Mouse (Mus musculus) hindbrain, embryonic 12.5 days (tissue): Measurements from ENCODE around the gene Ptprj. TPM values are rescaled to one million over a fixed set of nuclear protein-coding genes. Genes with fewer than 3 reads are reported as not detected.

Experiments used
- ATAC-seq: fragments of 200-750 bp; cut with Nextera tagmentation; 2 replicates; pipeline ENCODE4 v1.8.0; 2017; ENCODE audit warnings: moderate TSS enrichment; ENCODE audit not compliant: low FRiP score
- H3K27ac ChIP-seq: fragments of 300-500 bp; sonication (generic); 2 replicates; pipeline ENCODE4 v1.5.1; 2016; ENCODE audit warnings: mild to moderate bottlenecking
- H3K27me3 ChIP-seq: fragments of 300-500 bp; sonication (generic); 2 replicates; pipeline ENCODE4 v1.6.1; 2016; ENCODE audit warnings: mild to moderate bottlenecking
- H3K36me3 ChIP-seq: fragments of 300-500 bp; sonication (generic); 2 replicates; pipeline ENCODE4 v1.6.1; 2016; ENCODE audit warnings: mild to moderate bottlenecking
- H3K4me1 ChIP-seq: fragments of 300-500 bp; sonication (generic); 2 replicates; pipeline ENCODE4 v1.6.1; 2016
- H3K4me2 ChIP-seq: fragments of 300-500 bp; sonication (generic); replicated peaks from 2 replicates; pipeline ENCODE4 v1.6.1; 2016; ENCODE audit warnings: mild to moderate bottlenecking
- H3K4me3 ChIP-seq: fragments of 300-500 bp; sonication (generic); 2 replicates; pipeline ENCODE4 v1.5.1; 2016; ENCODE audit warnings: mild to moderate bottlenecking
- H3K9ac ChIP-seq: fragments of 300-500 bp; sonication (generic); 2 replicates; pipeline ENCODE4 v1.6.1; 2016; ENCODE audit warnings: mild to moderate bottlenecking, moderate library complexity
- H3K9me3 ChIP-seq: fragments of 300-500 bp; sonication (generic); replicated peaks from 2 replicates; pipeline ENCODE4 v1.6.1; 2016; ENCODE audit warnings: mild to moderate bottlenecking
- WGBS: fragments of 180-500 bp; shearing (Covaris S2); methylation state at CpG from one replicate; pipeline ENCODE4 v1.1.7; 2016; 5-methylcytosine and 5-hydroxymethylcytosine counted together
- polyA plus RNA-seq: library from polyadenylated mRNA; unstranded; fragments of >200 nt; fragmentation: Nextera tagmentation; extraction: Ambion mirVana; gene quantifications from 2 replicates; pipeline ENCODE4 v1.2.1, GENCODE M21; 2016

Gene Ptprj
- polyA plus RNA-seq, 1 experiment from 2014 or later = 3.5 TPM

- 69% methylated on average over 3 of the region's 3 CpGs for WGBS
- H3K4me1 ChIP-seq = no peaks in the 10 kb centered on the region
- H3K36me3 ChIP-seq = no peaks in the 10 kb centered on the region
- H3K27ac ChIP-seq = no peak overlapping the region
- no peak overlapping the region for H3K4me2 ChIP-seq
- no peak for ATAC-seq
- no peaks in the 10 kb centered on the region for H3K9me3 ChIP-seq
- H3K9ac ChIP-seq = no peak overlapping the region
- no peak overlapping the region for H3K4me3 ChIP-seq
- H3K27me3 ChIP-seq = no peaks in the 10 kb centered on the region
Observed at GRCm38 (mm10) chr2:90501708-90502107, 78.7 kb downstream of the Ptprj start.

- H3K4me2 ChIP-seq = no peak overlapping the region
- no peak for ATAC-seq
- H3K4me3 ChIP-seq = no peak overlapping the region
- H3K36me3 ChIP-seq = no peaks in the 10 kb centered on the region
- H3K27me3 ChIP-seq = no peaks in the 10 kb centered on the region
- H3K4me1 ChIP-seq = no peaks in the 10 kb centered on the region
- no peak overlapping the region for H3K27ac ChIP-seq
- no peaks in the 10 kb centered on the region for H3K9me3 ChIP-seq
- no peak overlapping the region for H3K9ac ChIP-seq
Observed at GRCm38 (mm10) chr2:90500892-90501291, 79.6 kb downstream of the Ptprj start.

GRCm38 (mm10) chr2:90499002-90499401 lies 81.4 kb downstream of the Ptprj start:
- Histone ChIP-seq H3K4me1 (no peaks in the 10 kb centered on the region), H3K36me3 (no peaks in the 10 kb centered on the region), H3K27me3 (no peaks in the 10 kb centered on the region), H3K9me3 (no peaks in the 10 kb centered on the region), H3K4me2 (no peak overlapping the region), H3K9ac (no peak overlapping the region), H3K27ac (no peak overlapping the region), H3K4me3 (no peak overlapping the region)
- 86% methylated on average over 1 of the region's 1 CpGs for WGBS
- no peak for ATAC-seq

GRCm38 (mm10) chr2:90497551-90497950 lies 82.9 kb downstream of the Ptprj start:
- WGBS = 93% methylated on average over 3 of the region's 3 CpGs
- ATAC-seq = no peak

GRCm38 (mm10) chr2:90496680-90497074 lies 83.8 kb downstream of the Ptprj start:
- Histone ChIP-seq H3K4me3 (no peak overlapping the region), H3K4me1 (no peaks in the 10 kb centered on the region), H3K9me3 (no peaks in the 10 kb centered on the region), H3K27ac (no peak overlapping the region), H3K9ac (no peak overlapping the region), H3K4me2 (no peak overlapping the region), H3K27me3 (no peaks in the 10 kb centered on the region), H3K36me3 (no peaks in the 10 kb centered on the region)
- ATAC-seq = no peak
- 86% methylated on average over 5 of the region's 5 CpGs for WGBS

More at GRCm38 (mm10) chr2:90497551-90497950, 82.9 kb downstream of the Ptprj start:
- no peaks in the 10 kb centered on the region for H3K36me3 ChIP-seq
- H3K9me3 ChIP-seq = no peaks in the 10 kb centered on the region
- H3K27me3 ChIP-seq = no peaks in the 10 kb centered on the region
- H3K4me1 ChIP-seq = no peaks in the 10 kb centered on the region
- H3K4me3 ChIP-seq = no peak overlapping the region
- no peak overlapping the region for H3K4me2 ChIP-seq
- no peak overlapping the region for H3K27ac ChIP-seq
- no peak overlapping the region for H3K9ac ChIP-seq

GRCm38 (mm10) chr2:90496012-90496679 lies 84.3 kb downstream of the Ptprj start:
- Histone ChIP-seq H3K27ac (no peak overlapping the region), H3K27me3 (no peaks in the 10 kb centered on the region), H3K36me3 (no peaks in the 10 kb centered on the region), H3K4me3 (no peak overlapping the region), H3K9me3 (no peaks in the 10 kb centered on the region), H3K9ac (no peak overlapping the region), H3K4me1 (no peaks in the 10 kb centered on the region), H3K4me2 (no peak overlapping the region)
- ATAC-seq = no peak
- 91% methylated on average over 4 of the region's 4 CpGs for WGBS

- ATAC-seq = no peak
Observed at GRCm38 (mm10) chr2:90490279-90491046, 90.0 kb downstream of the Ptprj start.

GRCm38 (mm10) chr2:90489839-90490238 lies 90.6 kb downstream of the Ptprj start:
- Histone ChIP-seq H3K4me2 (no peak overlapping the region), H3K36me3 (no peaks in the 10 kb centered on the region), H3K27me3 (no peaks in the 10 kb centered on the region), H3K9me3 (no peaks in the 10 kb centered on the region), H3K9ac (no peak overlapping the region), H3K4me1 (peaks cover 3% of the 10 kb centered on the region; the same call in 1 of the 2 replicates), H3K4me3 (no peak overlapping the region), H3K27ac (no peak overlapping the region)
- no peak for ATAC-seq
- WGBS = 80% methylated on average over 4 of the region's 4 CpGs

More at GRCm38 (mm10) chr2:90490279-90491046, 90.0 kb downstream of the Ptprj start:
- Histone ChIP-seq H3K27ac (no peak overlapping the region), H3K4me3 (no peak overlapping the region), H3K4me2 (no peak overlapping the region), H3K36me3 (no peaks in the 10 kb centered on the region), H3K4me1 (peaks cover 3% of the 10 kb centered on the region; the same call in 1 of the 2 replicates), H3K9ac (no peak overlapping the region), H3K27me3 (no peaks in the 10 kb centered on the region), H3K9me3 (no peaks in the 10 kb centered on the region)
- 65% methylated on average over 13 of the region's 13 CpGs for WGBS

GRCm38 (mm10) chr2:90488690-90489590 lies 91.5 kb downstream of the Ptprj start:
- no peaks in the 10 kb centered on the region for H3K27me3 ChIP-seq
- H3K9me3 ChIP-seq = no peaks in the 10 kb centered on the region
- no peak overlapping the region for H3K4me2 ChIP-seq
- no peak overlapping the region for H3K9ac ChIP-seq
- 90% methylated on average over 8 of the region's 8 CpGs for WGBS
- H3K4me3 ChIP-seq = no peak overlapping the region
- H3K27ac ChIP-seq = no peak overlapping the region
- no peaks in the 10 kb centered on the region for H3K36me3 ChIP-seq
- H3K4me1 ChIP-seq = peaks cover 3% of the 10 kb centered on the region; the same call in 1 of the 2 replicates
- ATAC-seq = no peak

GRCm38 (mm10) chr2:90487471-90488238 lies 92.8 kb downstream of the Ptprj start:
- H3K4me1 ChIP-seq = peaks cover 3% of the 10 kb centered on the region; the same call in 1 of the 2 replicates
- no peaks in the 10 kb centered on the region for H3K27me3 ChIP-seq
- H3K4me2 ChIP-seq = no peak overlapping the region
- no peak overlapping the region for H3K4me3 ChIP-seq
- H3K36me3 ChIP-seq = no peaks in the 10 kb centered on the region
- H3K9me3 ChIP-seq = no peaks in the 10 kb centered on the region
- WGBS = 91% methylated on average over 11 of the region's 11 CpGs
- H3K27ac ChIP-seq = no peak overlapping the region
- ATAC-seq = no peak
- no peak overlapping the region for H3K9ac ChIP-seq

- Histone ChIP-seq H3K4me1 (peaks cover 3% of the 10 kb centered on the region; the same call in 1 of the 2 replicates), H3K27ac (no peak overlapping the region), H3K4me2 (no peak overlapping the region), H3K36me3 (no peaks in the 10 kb centered on the region), H3K27me3 (no peaks in the 10 kb centered on the region), H3K9ac (no peak overlapping the region), H3K9me3 (no peaks in the 10 kb centered on the region), H3K4me3 (no peak overlapping the region)
- ATAC-seq = no peak
- WGBS = 74% methylated on average over 3 of the region's 3 CpGs
Observed at GRCm38 (mm10) chr2:90486226-90486755, 94.2 kb downstream of the Ptprj start.
